Mouse (Mus musculus) cortical plate, adult 2 months (tissue): ENCODE measurements around the gene Mycbp2.

Source experiments
- CTCF ChIP-seq: fragments of 200-500 bp; IDR thresholded peaks from 2 replicates; pipeline ENCODE4 v1.5.1; 2011; ENCODE audit warnings: mild to moderate bottlenecking, control low read depth, low read length; ENCODE audit not compliant: insufficient read depth; ENCODE audit errors: extremely low read depth
- POLR2A ChIP-seq: fragments of 200-500 bp; IDR thresholded peaks from 2 replicates; pipeline ENCODE4 v1.6.1; 2011; ENCODE audit warnings: mild to moderate bottlenecking, low read length, control low read depth; ENCODE audit not compliant: insufficient read depth; ENCODE audit errors: extremely low read depth

GRCm38 (mm10) chr14:103125756-103126155 is 220.9 kb downstream of the Mycbp2 start:
- TF ChIP-seq CTCF (no peak), POLR2A (no peak)
